In genomic region chr11:97416637-97417035, GRCm38 (mm10) we compare ENCODE assay signal across 9 mouse cellular contexts. TPM values are rescaled to one million over a fixed set of nuclear protein-coding genes. Genes with fewer than 3 reads are reported as not detected.
A peak's percentile ranks its signal among the peaks of the same experiment; 100 is the strongest.
DNase-seq lines count a peak whose midpoint lies in the region; ATAC-seq and TF ChIP-seq lines count a peak whose summit lies in the region.
"Had no signal": no experiment of that assay in that cellular context is flagged by ENCODE, and none has a peak within 500 bp of the region (broad histone marks: within the 10 kb centered on the region; RNA-seq: fewer than 3 reads in every experiment).

No protein-coding gene starts in this region.

- H3K27ac ChIP-seq in heart, postnatal 0 days (ENCODE audit: low read depth), result peak overlapping the region; percentile 95
- no peak overlapping the region for H3K27ac ChIP-seq in ES-Bruce4 (ENCODE audit: insufficient read depth, low read length)
- 0 out of 2 replicates have a peak overlapping the region, but pooled peaks have one; percentile 37 for H3K27ac ChIP-seq in embryonic facial prominence, embryonic 11.5 days (replicated peaks; ENCODE audit: low read depth, low read length)
- H3K27ac ChIP-seq in limb, embryonic 13.5 days, result no peak overlapping the region

- no peak for TF ChIP-seq EP300 in heart, postnatal 0 days (IDR thresholded peaks at IDR 0.05; ENCODE audit: low read depth)
- TF ChIP-seq EP300 in ES-Bruce4 (IDR thresholded peaks at IDR 0.05; ENCODE audit: insufficient read depth, low read depth, low read length), result no peak

- peak overlapping the region; percentile 96 for H3K9ac ChIP-seq in heart, postnatal 0 days (replicated peaks; ENCODE audit: low read depth, low read length)
- peak overlapping the region; percentile 87; the same call in 1 of the 2 replicates for H3K9ac ChIP-seq in ES-Bruce4 (ENCODE audit: low read depth, poor library complexity, severe bottlenecking)
- no peak overlapping the region for H3K9ac ChIP-seq in embryonic facial prominence, embryonic 11.5 days (replicated peaks; ENCODE audit: low read length)
- H3K9ac ChIP-seq in limb, embryonic 13.5 days, result peak overlapping the region; percentile 86

- DNase-seq in heart, postnatal 0 days (ENCODE audit: low spot score), result no peak
- no peak for DNase-seq in heart, adult 9 months (ENCODE audit: low spot score in 2 of 2)
- no peak for DNase-seq in embryonic facial prominence, embryonic 11.5 days (ENCODE audit: low spot score)
- DNase-seq in ovary, postnatal 14 days (ENCODE audit: low spot score), result no peak
- no peak for DNase-seq in cerebellum, postnatal 25 days
- DNase-seq in right cerebral cortex, postnatal 36 days (ENCODE audit: low spot score in 2 of 2), result no peak

- TF ChIP-seq POLR2A in ES-Bruce4 (IDR thresholded peaks at IDR 0.05; ENCODE audit: insufficient read depth, low read length), result no peak

- H3K4me2 ChIP-seq in heart, postnatal 0 days (ENCODE audit: low read depth, low read length), result peak overlapping the region; percentile 93
- no peak overlapping the region; the same call in 1 of the 2 replicates for H3K4me2 ChIP-seq in embryonic facial prominence, embryonic 11.5 days (ENCODE audit: low read depth, low read length)
- H3K4me2 ChIP-seq in limb, embryonic 13.5 days (replicated peaks), result peak overlapping the region; percentile 71

- no peak for ATAC-seq in heart, postnatal 0 days (ENCODE audit: insufficient read depth, low read depth)
- ATAC-seq in embryonic facial prominence, embryonic 11.5 days (replicated peaks; ENCODE audit: insufficient number of reproducible peaks, low FRiP score, low TSS enrichment, low read depth), result no peak
- ATAC-seq in limb, embryonic 13.5 days (ENCODE audit: low FRiP score, low read depth), result no peak

- no peaks in the 10 kb centered on the region for H3K27me3 ChIP-seq in heart, postnatal 0 days (ENCODE audit: control insufficient read depth, insufficient read depth, low read length)
- H3K27me3 ChIP-seq in ES-Bruce4 (ENCODE audit: control insufficient read depth, insufficient read depth, low read length, poor library complexity, severe bottlenecking), result no peaks in the 10 kb centered on the region
- H3K27me3 ChIP-seq in embryonic facial prominence, embryonic 11.5 days (ENCODE audit: control insufficient read depth, insufficient read depth, low read length), result no peaks in the 10 kb centered on the region
- H3K27me3 ChIP-seq in limb, embryonic 13.5 days, result no peaks in the 10 kb centered on the region
- H3K27me3 ChIP-seq: Patski had no signal

- no peaks in the 10 kb centered on the region for H3K36me3 ChIP-seq in heart, postnatal 0 days (replicated peaks; ENCODE audit: control insufficient read depth, insufficient read depth, low read length)
- no peaks in the 10 kb centered on the region for H3K36me3 ChIP-seq in ES-Bruce4 (ENCODE audit: control insufficient read depth, insufficient read depth, low read length, poor library complexity, severe bottlenecking)
- H3K36me3 ChIP-seq in embryonic facial prominence, embryonic 11.5 days (replicated peaks; ENCODE audit: control insufficient read depth, insufficient read depth, low read depth, low read length), result no peaks in the 10 kb centered on the region
- H3K36me3 ChIP-seq in limb, embryonic 13.5 days, result no peaks in the 10 kb centered on the region

- no peaks in the 10 kb centered on the region for H3K9me3 ChIP-seq in heart, postnatal 0 days (replicated peaks; ENCODE audit: control insufficient read depth, low read length)
- H3K9me3 ChIP-seq in ES-Bruce4 (replicated peaks; ENCODE audit: control insufficient read depth, insufficient read depth, low read length, poor library complexity, severe bottlenecking), result no peaks in the 10 kb centered on the region
- H3K9me3 ChIP-seq in embryonic facial prominence, embryonic 11.5 days (replicated peaks; ENCODE audit: control insufficient read depth, low read length), result no peaks in the 10 kb centered on the region
- no peaks in the 10 kb centered on the region for H3K9me3 ChIP-seq in limb, embryonic 13.5 days

- peaks cover 18% of the 10 kb centered on the region for H3K4me1 ChIP-seq in heart, postnatal 0 days (ENCODE audit: control insufficient read depth, insufficient read depth)
- H3K4me1 ChIP-seq in ES-Bruce4 (ENCODE audit: control insufficient read depth, insufficient read depth, low read length), result peaks cover 4% of the 10 kb centered on the region
- H3K4me1 ChIP-seq in embryonic facial prominence, embryonic 11.5 days (ENCODE audit: control insufficient read depth, insufficient read depth, low read length), result peaks cover 7% of the 10 kb centered on the region
- peaks cover 56% of the 10 kb centered on the region for H3K4me1 ChIP-seq in limb, embryonic 13.5 days

- H3K4me3 ChIP-seq in heart, postnatal 0 days (ENCODE audit: low read depth, low read length), result peak overlapping the region; percentile 95
- H3K4me3 ChIP-seq in ES-Bruce4 (ENCODE audit: low read depth, low read length), result no peak overlapping the region
- H3K4me3 ChIP-seq in embryonic facial prominence, embryonic 11.5 days (ENCODE audit: low read depth, low read length), result no peak overlapping the region
- peak overlapping the region; percentile 91 for H3K4me3 ChIP-seq in limb, embryonic 13.5 days

- no peak for TF ChIP-seq CTCF in heart, postnatal 0 days (IDR thresholded peaks at IDR 0.05; ENCODE audit: low read depth)
- no peak for TF ChIP-seq CTCF in ES-Bruce4 (IDR thresholded peaks at IDR 0.05; ENCODE audit: low read depth, low read length)

- WGBS in heart, postnatal 0 days, result 8% methylated on average over 5 of the region's 5 CpGs
- WGBS in embryonic facial prominence, embryonic 11.5 days, result 5% methylated on average over 5 of the region's 5 CpGs
- WGBS in limb, embryonic 13.5 days, result 5% methylated on average over 5 of the region's 5 CpGs

RNA-seq across cellular contexts. Expression of gene Arhgap23, which starts 1.3 kb away (rescaled TPM):
- total RNA-seq in heart, postnatal 0 days (2014; rRNA removed; ENCODE audit: low replicate concordance), result 44.0 and 53.5 TPM in 2 replicates
- polyA plus RNA-seq in heart, postnatal 0 days (2015; fragmentation: Nextera tagmentation; extraction: Ambion mirVana), result 3.7 and 3.8 TPM in 2 replicates
- polyA plus RNA-seq in ES-Bruce4 (2011; ENCODE audit: insufficient read depth, insufficient read length, low read depth, missing spikeins), result 30.3 and 32.5 TPM in 2 replicates
- polyA plus RNA-seq in embryonic facial prominence, embryonic 11.5 days (2014; fragmentation: Nextera tagmentation; extraction: Ambion mirVana), result 3.1 and 4.2 TPM in 2 replicates
- polyA plus RNA-seq in limb, embryonic 13.5 days (2015; fragmentation: Nextera tagmentation; extraction: Ambion mirVana), result 6.7 and 7.2 TPM in 2 replicates

RNA-seq across cellular contexts. Expression of gene Socs7, which starts 54.3 kb away (rescaled TPM):
- 15.4 and 20.7 TPM in 2 replicates for total RNA-seq in heart, postnatal 0 days (2014; rRNA removed; ENCODE audit: low replicate concordance)
- polyA plus RNA-seq in heart, postnatal 0 days (2015; fragmentation: Nextera tagmentation; extraction: Ambion mirVana), result 1.6 and 2.1 TPM in 2 replicates
- polyA plus RNA-seq in ES-Bruce4 (2011; ENCODE audit: insufficient read depth, insufficient read length, low read depth, missing spikeins), result 21.1 and 25.5 TPM in 2 replicates
- 2.4 and 2.8 TPM in 2 replicates for polyA plus RNA-seq in embryonic facial prominence, embryonic 11.5 days (2014; fragmentation: Nextera tagmentation; extraction: Ambion mirVana)
- 4.4 and 4.9 TPM in 2 replicates for polyA plus RNA-seq in limb, embryonic 13.5 days (2015; fragmentation: Nextera tagmentation; extraction: Ambion mirVana)

Comparison
In these comparisons a context has a peak if more than half of its experiments do, and no peak if none do; other contexts are left out.
1. H3K27ac ChIP-seq: peak in heart, postnatal 0 days (single experiment) and embryonic facial prominence, embryonic 11.5 days (single experiment); none in ES-Bruce4 (single experiment) and limb, embryonic 13.5 days (single experiment).
2. H3K4me3 ChIP-seq: peak in heart, postnatal 0 days (single experiment) and limb, embryonic 13.5 days (single experiment); none in ES-Bruce4 (single experiment) and embryonic facial prominence, embryonic 11.5 days (single experiment).